Mouse (Mus musculus): ENCODE measurements around the gene Rapgef4.

Rapgef4 gene

DNA sequence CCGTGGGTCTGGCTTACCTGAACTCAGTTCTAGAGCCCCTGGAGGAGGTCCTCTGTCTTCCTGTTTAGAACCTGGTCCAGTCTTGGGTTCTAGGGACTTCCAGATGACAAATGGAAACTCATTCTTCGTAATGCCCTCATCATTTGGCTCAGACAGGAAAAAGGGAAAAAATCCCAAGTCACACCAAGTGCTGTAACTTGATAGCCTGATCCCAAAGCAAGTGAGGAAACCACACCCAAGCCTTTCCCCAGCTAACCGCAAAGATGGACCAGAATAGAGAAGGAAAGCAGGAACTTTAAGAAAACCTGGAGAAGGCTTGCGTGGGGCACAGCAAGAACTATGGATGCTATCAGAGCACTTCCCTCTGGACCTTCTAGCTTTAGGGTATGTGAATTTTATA is 167.6 kb downstream of the Rapgef4 start:
- in situ Hi-C loops (cut with MboI, MseI), result loop anchor here (5.0 kb wide), 1 partner anchor 41 kb away; no protein-coding TSS in a partner anchor

DNA sequence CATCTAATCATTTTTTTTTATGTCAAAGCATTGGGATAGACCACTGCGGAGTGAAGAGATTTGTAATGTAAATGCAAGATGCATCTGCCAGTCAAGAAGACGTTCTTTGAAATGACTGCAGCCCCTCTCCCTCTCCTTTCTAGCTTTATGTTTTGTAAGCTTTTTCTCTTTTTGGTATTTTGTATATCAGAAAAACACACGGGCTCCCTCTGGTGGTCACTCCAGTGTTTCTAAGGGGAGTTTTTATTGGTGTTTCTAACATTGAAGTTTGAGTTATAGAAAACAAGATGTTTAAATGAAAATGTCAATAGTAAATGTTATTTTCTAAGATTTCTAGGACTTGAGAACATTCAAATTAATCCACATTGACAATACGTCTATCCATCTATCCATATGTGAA is 168.0 kb downstream of the Rapgef4 start:
- in situ Hi-C loops (cut with MboI, MseI), result loop anchor here (5.0 kb wide), 1 partner anchor 42 kb away; no protein-coding TSS in a partner anchor

DNA sequence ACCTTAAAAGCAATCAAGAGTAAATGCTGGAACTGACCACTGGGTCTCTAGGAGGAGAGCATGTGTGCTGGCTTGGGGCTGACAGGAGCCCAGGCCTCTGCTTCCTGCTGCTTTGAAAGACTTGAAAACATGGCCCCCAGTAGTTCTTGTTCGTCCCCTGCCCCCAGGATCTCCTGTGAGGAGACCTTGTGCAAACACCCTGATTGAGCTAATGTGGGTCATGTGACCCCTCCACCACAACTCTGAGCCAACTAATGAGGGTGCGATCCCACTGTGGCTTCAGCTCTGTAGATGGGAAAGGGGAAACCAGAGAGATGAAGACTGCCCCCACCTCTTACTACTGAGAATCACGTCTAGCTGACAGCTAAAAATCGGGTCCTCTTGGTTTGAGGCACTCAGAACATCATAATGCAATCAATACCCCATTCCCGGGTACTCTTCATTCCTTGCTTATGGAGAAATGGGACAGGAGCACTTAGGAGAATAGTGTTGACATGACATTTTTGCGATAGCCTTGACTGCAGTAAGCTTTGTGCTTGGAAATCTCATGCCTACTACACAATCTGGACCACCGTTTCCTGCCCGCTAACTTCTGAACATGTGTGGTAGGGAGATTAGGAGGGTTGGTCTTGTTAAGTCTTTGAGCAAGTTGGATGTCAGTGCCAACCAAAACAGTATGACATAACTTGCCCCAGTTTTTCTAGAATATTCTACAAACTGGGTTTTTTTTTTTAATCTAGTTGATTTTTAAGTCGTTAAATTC is 170.9 kb downstream of the Rapgef4 start:
- in situ Hi-C loops (cut with MboI, MseI), result loop anchor here (5.0 to 10.0 kb wide), 2 partner anchors 110 to 267 kb away; no protein-coding TSS in a partner anchor

DNA sequence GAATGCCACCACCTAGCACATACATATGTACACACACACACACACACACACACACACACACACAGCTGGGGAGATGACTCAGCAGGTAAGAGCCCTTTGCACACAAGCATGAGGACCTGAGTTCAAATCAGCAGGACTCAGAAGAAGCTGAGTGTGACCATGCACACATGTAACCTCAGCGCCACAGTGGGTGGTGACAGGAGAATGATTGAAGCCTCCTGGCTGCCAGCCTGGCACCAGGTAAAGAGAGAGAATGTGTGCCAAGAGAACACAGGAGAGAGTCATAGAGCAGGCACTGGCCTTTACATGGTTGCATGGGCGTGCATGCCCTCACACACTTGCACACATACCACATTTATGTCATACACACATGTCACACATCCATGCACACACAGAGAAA is 171.7 kb downstream of the Rapgef4 start:
- in situ Hi-C loops (cut with MboI, MseI), result loop anchor here (5.0 to 10.0 kb wide), 2 partner anchors 110 to 268 kb away; no protein-coding TSS in a partner anchor

DNA sequence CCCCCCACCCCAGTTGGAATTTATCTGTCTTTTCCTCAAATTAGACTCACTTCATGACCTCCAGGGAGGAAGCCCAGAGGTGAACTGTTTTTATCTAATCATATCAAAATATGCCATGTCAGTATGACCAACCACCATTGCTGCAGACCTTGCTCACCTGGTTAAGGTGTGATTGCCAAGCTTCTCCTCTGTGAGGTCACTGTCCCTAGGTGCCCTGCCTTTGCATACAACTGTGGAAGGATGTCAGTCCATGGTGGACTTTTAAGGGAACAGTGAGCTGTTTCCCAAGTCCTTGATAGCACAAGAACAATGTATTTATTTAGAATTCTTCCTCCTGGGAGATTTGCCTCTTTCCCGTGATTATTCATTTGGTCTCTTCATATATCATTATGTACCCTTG is 172.8 kb downstream of the Rapgef4 start:
- in situ Hi-C loops (cut with MboI, MseI), result loop anchor here (5.0 to 10.0 kb wide), 2 partner anchors 112 to 269 kb away; no protein-coding TSS in a partner anchor

DNA sequence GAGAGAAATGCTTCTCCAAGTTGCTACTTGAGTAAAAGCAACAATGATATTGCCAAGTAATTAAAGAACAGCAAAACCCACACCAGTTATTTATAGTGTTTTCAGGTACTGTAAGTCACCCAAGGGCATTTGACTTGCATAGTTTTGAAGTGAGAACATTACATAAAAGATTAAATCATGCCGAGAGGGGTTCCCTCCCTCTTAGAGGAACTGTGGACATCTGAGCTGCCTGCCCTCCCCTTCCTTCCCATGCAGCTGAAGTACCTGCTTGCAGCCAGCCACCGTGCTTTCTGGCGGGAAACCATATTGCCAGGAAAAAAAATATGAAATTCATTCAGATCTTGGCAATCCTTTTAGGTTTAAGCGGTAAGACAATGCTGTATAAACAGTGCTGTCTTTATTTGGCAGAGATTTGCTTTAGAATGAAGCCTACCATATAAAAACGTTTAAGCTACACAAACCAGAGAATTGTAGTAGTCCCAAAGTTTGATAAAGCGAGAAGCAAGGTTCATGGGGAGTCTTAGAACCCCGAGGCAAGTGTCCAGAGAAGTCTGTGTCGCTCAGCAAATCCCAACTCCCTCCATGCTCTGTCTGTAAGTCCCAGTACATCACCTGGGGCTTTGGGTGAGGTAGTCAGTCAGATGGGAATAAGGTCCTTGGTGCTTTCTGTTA is 174.2 kb downstream of the Rapgef4 start:
- in situ Hi-C loops (cut with MboI, MseI), result loop anchor here (10.0 kb wide), 1 partner anchor 270 kb away; no protein-coding TSS in a partner anchor

DNA sequence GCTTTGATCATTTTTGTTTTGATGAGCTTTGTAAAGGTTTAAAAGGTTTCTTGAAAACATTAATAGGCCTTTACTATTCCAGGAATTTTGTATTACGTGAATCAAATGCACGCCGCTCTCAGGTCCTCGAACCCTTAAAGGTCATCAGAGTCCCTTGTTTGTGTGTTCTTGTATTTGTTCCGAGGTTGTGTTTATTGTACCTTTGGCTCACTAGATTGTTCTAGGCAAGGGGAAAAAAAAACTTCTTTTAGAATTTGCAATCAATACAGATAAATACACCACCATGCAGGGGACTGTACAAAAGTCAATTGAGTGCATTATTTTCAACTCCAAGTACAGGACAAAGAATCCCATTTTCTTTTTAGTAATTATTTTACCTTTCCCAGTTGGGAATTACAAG is 175.4 kb downstream of the Rapgef4 start:
- in situ Hi-C loops (cut with MboI, MseI), result loop anchor here (10.0 kb wide), 1 partner anchor 272 kb away; no protein-coding TSS in a partner anchor

DNA sequence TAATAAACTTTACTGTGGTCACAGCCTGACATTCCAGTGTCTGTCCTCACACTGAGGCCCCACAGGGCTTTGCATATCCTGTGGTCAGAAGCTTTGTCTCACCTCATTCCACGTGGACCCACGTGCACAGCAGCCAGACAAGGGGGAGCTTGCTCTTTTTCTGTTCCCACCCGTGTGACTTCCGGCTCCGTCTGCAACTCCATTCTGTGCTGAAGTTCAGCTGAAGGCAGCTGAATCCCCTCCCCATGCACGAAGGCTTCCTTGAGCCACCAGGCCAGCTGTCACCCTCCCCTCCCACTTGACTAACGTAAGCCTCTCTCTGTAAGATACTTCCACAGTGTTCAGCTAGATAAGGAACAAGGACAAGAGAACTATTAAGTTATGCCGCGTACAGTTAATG is 176.5 kb downstream of the Rapgef4 start:
- in situ Hi-C loops (cut with MboI, MseI), result loop anchor here (10.0 kb wide), 1 partner anchor 273 kb away; no protein-coding TSS in a partner anchor

DNA sequence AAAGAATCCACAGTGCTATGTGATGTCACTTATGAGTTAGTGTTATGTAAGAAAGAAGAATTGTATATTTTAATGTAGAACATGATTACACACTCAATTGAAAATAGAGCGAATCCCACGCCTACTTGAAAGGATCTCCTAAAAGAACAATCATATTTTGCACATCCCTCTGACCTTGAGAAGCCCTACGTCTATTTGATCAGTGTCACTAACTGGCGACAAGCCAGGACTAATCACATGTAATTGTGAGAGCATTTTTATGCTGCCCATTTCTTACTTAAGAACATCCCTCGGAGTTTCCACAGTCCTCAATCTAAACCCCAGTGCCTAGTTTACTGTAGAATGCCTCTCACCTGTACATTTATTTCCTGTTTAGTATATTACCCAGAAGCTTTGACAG is 177.0 kb downstream of the Rapgef4 start:
- in situ Hi-C loops (cut with MboI, MseI), result loop anchor here (10.0 kb wide), 1 partner anchor 273 kb away; no protein-coding TSS in a partner anchor

DNA sequence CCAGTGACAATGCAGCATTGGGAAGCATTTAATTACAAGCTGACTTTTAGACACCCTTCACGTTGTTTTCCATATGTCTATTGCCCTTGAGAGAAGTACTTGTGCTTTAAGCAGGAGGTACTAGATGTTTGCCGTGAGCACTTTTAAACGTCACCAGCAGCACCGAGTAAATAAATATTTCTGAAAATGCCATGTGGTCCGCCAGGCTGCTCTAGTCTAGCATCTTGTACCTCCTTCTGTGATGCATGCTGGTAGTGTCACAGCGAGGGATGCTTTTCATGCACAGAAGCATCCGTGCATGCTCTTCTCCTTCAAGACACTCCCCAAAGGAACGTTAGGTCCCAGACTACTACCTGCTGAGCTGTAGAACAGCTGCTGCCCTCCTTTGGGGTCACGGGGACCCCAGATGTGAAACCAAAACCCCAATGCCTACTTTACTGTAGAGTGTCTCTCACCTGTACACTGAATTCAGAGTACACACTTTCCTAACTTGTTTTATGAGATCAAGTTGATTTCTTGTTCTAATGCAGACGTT is 177.7 kb downstream of the Rapgef4 start:
- in situ Hi-C loops (cut with MboI, MseI), result loop anchor here (10.0 kb wide), 1 partner anchor 274 kb away; no protein-coding TSS in a partner anchor

DNA sequence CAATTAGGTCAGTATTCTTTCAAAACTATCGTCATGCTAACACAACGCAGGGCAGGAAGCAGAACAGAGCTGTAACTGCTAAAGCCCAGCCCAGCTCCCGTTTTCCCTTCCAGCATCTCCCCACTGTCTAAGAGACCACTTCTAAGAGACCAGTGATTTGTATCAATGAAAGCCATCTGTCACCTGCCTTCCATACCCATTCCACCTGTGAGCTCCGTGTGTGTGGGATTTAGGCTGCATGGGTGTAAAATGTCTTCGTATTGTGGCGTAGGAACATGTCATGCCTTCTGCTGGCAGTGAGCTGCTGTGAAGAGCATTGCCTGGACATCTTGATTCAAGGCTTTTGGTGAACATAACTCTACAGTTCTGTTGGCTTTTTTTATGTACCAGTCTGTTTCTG is 178.2 kb downstream of the Rapgef4 start:
- in situ Hi-C loops (cut with MboI, MseI), result loop anchor here (10.0 kb wide), 1 partner anchor 274 kb away; no protein-coding TSS in a partner anchor

DNA sequence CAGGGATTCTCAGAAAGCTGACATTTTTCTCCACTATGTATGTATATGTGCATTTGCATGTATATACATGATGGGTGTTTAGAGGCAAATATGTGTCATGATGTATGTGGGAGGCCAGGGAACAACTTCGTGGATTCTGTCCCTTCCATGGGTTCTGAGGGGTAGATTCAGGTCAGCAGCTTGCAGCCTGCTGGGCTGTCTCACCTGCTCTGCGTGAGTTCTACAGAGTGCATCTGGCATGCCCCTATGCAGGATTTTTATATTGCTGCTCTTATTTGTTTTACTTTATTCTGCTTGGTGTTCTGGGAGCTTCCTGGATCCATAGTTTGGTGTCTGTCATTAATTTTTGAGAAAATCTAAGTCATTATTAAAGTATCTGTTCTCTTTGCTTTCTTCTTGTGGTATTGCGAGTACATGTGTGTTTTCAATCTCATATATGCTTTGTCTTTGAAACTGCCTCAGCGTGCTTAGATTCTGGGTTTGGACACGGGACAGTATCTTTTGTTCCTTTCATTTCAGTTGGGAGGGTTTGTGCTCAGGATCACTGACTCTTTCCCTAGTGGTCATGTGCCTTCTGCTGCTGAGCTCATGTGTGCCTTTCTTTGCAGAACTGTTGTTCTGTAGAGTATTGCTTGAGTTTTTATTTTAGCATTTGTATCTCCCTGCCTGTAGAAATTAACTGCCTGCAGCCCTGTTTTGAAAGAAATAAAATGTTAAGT is 184.3 kb downstream of the Rapgef4 start:
- in situ Hi-C loops (cut with MboI, MseI), result no loop called here

DNA sequence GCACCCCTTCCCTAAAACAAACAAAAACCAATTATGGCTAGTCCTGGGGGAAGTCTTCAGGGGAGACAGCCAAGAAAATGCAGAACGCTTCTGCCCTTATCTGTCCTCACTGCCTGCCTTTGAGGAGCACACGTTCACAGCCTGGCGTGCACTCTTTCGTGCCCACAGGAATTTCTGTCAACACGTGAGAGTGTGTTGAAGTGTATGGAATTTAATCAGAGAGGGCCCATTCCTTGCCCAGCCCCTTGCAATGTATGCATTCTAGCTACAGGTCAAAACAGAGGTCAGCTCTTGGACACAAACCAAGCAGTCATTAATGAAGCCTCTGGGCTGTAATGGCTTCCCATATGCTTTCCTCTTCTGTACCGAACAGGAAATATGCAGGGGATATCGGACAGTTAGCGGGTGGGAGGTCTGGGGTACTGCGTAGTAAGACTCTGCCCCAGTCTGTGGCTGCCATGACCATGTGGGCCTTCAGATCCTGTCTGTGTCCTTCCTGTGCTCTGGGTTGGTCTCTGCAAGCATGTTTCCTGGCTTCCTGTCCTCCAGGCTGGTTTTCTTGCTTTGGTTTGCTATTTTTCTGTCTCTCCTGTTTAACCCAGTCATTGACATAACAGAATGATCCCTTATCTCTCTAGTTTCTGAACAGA is 188.5 kb downstream of the Rapgef4 start:
- in situ Hi-C loops (cut with MboI, MseI), result no loop called here

DNA sequence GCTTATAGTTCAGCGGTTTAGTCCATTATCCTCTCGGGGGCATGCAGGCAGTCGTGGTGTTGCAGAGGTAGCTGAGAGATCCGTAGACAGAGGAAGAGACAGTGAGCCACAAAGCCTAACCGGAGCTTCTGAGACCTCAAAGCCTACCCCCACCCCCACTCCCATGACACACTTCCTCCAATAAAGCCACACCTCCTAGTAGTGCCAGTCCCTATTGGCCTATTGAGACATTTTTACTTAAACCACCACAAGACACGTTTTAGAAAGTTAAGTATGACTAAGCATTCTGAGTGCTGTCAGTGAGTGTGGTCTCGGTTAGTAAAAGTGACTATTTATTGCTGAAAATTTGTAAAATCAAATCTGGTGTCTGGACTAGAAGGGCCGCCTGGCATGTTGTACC is 189.5 kb downstream of the Rapgef4 start:
- in situ Hi-C loops (cut with MboI, MseI), result no loop called here

DNA sequence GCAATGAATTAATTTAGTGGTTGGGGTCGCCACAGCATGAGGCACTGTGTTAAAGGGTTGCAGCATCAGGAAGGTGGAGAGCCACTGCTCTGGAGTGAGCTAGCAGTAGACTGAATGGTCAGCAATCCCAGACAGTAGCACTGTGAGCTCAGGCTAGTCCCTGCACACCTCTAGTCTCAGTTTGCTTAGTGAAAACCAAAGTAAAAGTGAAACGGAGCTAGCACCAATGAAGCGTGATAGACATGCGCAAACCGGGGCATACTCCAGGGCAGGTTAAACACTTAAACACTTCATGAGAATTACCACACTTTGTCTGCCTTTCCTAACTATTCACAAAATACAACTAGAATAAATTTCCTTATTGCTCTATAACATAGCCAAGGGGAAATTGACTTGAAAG is 190.2 kb downstream of the Rapgef4 start:
- in situ Hi-C loops (cut with MboI, MseI), result no loop called here

DNA sequence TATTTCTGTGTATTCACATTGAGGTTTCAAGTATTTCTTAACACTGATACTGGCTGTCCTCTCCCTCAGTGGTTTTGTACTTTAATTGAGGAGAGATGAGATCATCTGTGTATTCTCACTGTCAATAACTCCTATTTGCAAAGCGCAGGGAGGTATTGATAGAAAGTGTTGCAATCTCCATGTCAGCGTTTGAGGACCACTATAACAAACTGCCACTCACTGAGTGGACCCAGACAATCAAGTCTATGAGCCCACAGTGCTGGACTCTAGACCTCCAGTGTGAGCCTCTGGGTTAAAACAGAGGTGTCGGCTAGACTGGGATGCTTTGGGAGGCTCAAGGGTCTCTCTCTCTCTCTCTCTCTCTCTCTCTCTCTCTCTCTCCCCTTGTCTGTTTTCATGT is 192.0 kb downstream of the Rapgef4 start:
- in situ Hi-C loops (cut with MboI, MseI), result no loop called here

DNA sequence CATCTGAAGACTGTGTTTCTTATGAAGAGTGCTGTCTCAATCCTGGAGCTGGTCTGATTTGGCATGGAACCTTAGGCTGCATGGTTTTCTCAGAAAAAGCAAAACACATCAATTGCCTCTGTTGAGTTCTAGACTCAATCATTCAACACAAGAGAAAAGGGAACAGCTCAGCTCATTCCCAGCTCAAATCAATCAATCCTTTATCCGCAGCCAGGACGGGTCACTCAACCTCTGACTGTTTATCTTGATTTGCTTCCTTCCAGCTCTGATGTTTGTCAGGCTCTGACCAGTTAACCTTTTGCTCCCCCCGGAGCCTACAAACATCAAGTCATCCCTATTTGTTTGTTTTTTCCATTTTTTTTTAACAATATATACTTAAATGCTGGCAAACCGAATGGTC is 192.8 kb downstream of the Rapgef4 start:
- in situ Hi-C loops (cut with MboI, MseI), result no loop called here

DNA sequence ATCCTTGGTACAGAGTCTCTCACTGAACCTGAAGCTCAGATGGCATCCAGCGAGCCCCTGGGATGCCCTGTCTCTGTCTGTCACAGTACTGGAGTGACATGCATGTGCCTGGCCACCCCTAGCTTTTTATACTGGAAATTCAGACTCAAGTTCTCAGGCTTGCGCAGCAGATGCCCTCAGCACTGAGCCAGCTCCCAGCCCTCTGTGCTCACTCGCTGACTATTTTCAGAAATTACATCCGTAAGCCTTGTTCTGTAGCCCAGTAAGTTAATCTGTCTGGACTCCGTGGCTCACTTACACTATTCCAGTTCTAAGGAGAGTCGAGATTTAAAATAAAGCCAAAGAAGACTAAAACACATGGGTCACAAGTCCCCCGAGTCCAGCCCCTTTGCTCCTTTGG is 194.5 kb downstream of the Rapgef4 start:
- in situ Hi-C loops (cut with MboI, MseI), result no loop called here

DNA sequence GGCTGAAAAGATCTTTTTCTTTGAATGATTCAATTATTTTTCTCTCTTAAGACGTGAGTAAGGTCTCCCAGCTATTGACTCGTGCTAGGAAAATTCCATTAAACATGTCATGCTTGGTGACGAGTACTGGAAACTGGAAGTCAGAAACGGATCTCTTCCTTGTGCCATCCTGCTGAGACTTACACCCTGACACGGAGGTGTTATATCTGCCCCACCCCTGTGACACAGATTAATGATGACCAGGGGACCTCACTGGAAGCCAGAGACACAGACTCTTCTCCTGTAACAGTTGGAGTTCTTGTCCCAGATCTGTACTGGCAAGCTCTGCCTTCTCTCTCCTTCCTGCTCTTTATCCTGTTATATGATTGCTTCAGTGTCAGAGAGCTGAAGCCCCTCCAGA is 194.9 kb downstream of the Rapgef4 start:
- in situ Hi-C loops (cut with MboI, MseI), result no loop called here

DNA sequence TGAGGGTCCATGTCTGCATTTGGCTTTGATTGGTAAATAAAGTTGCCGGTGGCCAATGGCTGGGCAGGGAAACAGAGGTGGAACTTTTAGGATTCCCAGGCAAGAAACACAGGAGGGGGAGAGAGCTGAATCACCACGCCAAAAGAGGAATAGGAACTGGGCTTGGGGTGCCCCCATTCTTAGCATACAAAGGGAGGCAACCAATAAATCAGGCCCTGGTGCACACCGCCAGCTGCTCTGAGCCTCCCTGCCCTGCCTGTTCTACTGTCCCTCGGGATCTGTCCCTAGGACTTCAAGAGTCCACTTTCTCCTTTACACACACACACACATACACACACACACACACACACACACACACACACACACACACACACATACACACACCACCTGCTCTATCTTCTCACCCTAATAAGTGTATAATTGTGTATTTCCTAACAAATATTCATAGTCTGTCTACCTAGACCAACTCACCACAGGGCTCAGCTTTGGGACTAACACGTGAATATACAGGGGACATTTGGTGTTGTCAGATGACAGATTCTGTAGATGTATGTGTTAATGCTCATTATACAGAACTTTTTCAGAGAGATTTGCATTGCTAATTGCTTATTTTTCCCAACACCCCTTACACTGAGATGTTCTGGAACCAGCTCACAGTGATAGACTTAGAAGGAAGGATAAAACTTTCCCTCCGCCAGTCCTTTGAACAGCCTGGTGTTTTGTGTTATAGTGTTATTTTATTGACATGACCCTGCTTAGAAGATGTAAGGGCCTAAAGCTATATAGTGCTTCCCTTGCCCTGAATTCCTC is 196.4 kb downstream of the Rapgef4 start:
- in situ Hi-C loops (cut with MboI, MseI), result no loop called here
